Mouse (Mus musculus): ENCODE measurements at regions not wholly inside any gene's neighbourhood (a gene's known extent, or its start where the extent isn't known, plus 50 kb on each side); places are given as distances from the start of the nearest gene placed in this dataset.

- no peak overlapping the region for H3K4me3 ChIP-seq (ENCODE audit: control insufficient read depth in 1 of 2, insufficient read depth in 1 of 2, low read depth in 2 of 2, low read length in 2 of 2)
- no peaks in the 10 kb centered on the region for H3K9me3 ChIP-seq (replicated peaks; ENCODE audit: insufficient read depth, low read length)
- peaks cover 8% of the 10 kb centered on the region in 2 experiments for H3K27me3 ChIP-seq (ENCODE audit: control insufficient read depth in 1 of 2, insufficient read depth in 2 of 2, low read length in 2 of 2)
- no peaks in the 10 kb centered on the region for H3K79me2 ChIP-seq (ENCODE audit: control insufficient read depth, insufficient read depth, low read length, poor library complexity)
- peaks cover 0 to 5% of the 10 kb centered on the region in 2 experiments; a peak in 1 of 4 replicates for H3K36me3 ChIP-seq (ENCODE audit: control insufficient read depth in 1 of 2, insufficient read depth in 2 of 2, low read length in 2 of 2)
- no peak overlapping the region for H3K27ac ChIP-seq (ENCODE audit: control insufficient read depth, low read depth, low read length)
- DNase-seq (ENCODE audit: low read depth, low spot score), result no peak
- no peak for TF ChIP-seq POLR2AphosphoS2 (IDR thresholded peaks at IDR 0.05; ENCODE audit: low read length)
- TF ChIP-seq ZC3H11A (IDR thresholded peaks at IDR 0.05; ENCODE audit: low read depth, low read length), result no peak
- TF ChIP-seq MYB (IDR thresholded peaks at IDR 0.05; ENCODE audit: low read depth, low read length), result no peak
- TF ChIP-seq SIN3A (IDR thresholded peaks at IDR 0.05; ENCODE audit: low read length), result no peak
- TF ChIP-seq USF2 (IDR thresholded peaks at IDR 0.05; ENCODE audit: borderline replicate concordance in 1 of 2, insufficient read depth in 1 of 2, low read depth in 1 of 2, low read length in 2 of 2), result no peak
- no peak for TF ChIP-seq SMC3 (IDR thresholded peaks at IDR 0.05; ENCODE audit: low read depth, low read length)
- no peak for TF ChIP-seq EP300 (IDR thresholded peaks at IDR 0.05; ENCODE audit: low read depth in 1 of 2, low read length in 2 of 2)
- 0 out of 4 replicates have a peak, but pooled peaks cover 0 to 3% of the 10 kb centered on the region in 2 experiments for H3K4me1 ChIP-seq (ENCODE audit: control insufficient read depth in 1 of 2, insufficient read depth in 2 of 2, low read length in 2 of 2)
- H3K9ac ChIP-seq (ENCODE audit: control insufficient read depth, low read depth, low read length, poor library complexity, severe bottlenecking), result no peak overlapping the region
These were observed 126.2 kb upstream of the Smim15 start for GRCm38 (mm10) chr13:107918065-107918464.

GRCm38 (mm10) chr13:107917564-107917963 is 126.7 kb upstream of the Smim15 start:
- Histone ChIP-seq H3K27me3 (ENCODE audit: control insufficient read depth in 1 of 2, insufficient read depth in 2 of 2, low read length in 2 of 2) (peaks cover 11% of the 10 kb centered on the region in 2 experiments), H3K9me3 (replicated peaks; ENCODE audit: insufficient read depth, low read length) (no peaks in the 10 kb centered on the region), H3K79me2 (ENCODE audit: control insufficient read depth, insufficient read depth, low read length, poor library complexity) (no peaks in the 10 kb centered on the region), H3K9ac (ENCODE audit: control insufficient read depth, low read depth, low read length, poor library complexity, severe bottlenecking) (no peak overlapping the region), H3K4me1 (ENCODE audit: control insufficient read depth in 1 of 2, insufficient read depth in 2 of 2, low read length in 2 of 2) (0 out of 4 replicates have a peak, but pooled peaks cover 0 to 3% of the 10 kb centered on the region in 2 experiments), H3K36me3 (ENCODE audit: control insufficient read depth in 1 of 2, insufficient read depth in 2 of 2, low read length in 2 of 2) (peaks cover 0 to 5% of the 10 kb centered on the region in 2 experiments; a peak in 1 of 4 replicates), H3K4me3 (ENCODE audit: control insufficient read depth in 1 of 2, insufficient read depth in 1 of 2, low read depth in 2 of 2, low read length in 2 of 2) (no peak overlapping the region), H3K27ac (ENCODE audit: control insufficient read depth, low read depth, low read length) (no peak overlapping the region)
- TF ChIP-seq SIN3A (IDR thresholded peaks at IDR 0.05; ENCODE audit: low read length), result no peak
- TF ChIP-seq UBTF (IDR thresholded peaks at IDR 0.05; ENCODE audit: borderline replicate concordance, insufficient read depth, low read depth, low read length), result no peak
- no peak for TF ChIP-seq POLR2A (IDR thresholded peaks at IDR 0.05; ENCODE audit: control insufficient read depth in 1 of 2, insufficient read depth in 1 of 2, low read depth in 1 of 2, low read length in 2 of 2, poor library complexity in 1 of 2)
- no peak for TF ChIP-seq CTCF (IDR thresholded peaks at IDR 0.05 in 2 of 3, conservative IDR thresholded peaks at IDR 0.05 in 1 of 3; ENCODE audit: control insufficient read depth in 1 of 3, insufficient read depth in 1 of 3, low read depth in 2 of 3, low read length in 3 of 3, poor library complexity in 1 of 3, severe bottlenecking in 1 of 3)
- no peak for TF ChIP-seq MEF2A (IDR thresholded peaks at IDR 0.05; ENCODE audit: extremely low read depth, insufficient replicate concordance, low read depth, low read length, poor library complexity, severe bottlenecking)
- TF ChIP-seq ZNF384 (IDR thresholded peaks at IDR 0.05; ENCODE audit: low read depth, low read length), result no peak
- no peak for TF ChIP-seq ETS1 (IDR thresholded peaks at IDR 0.05; ENCODE audit: low read depth, low read length)
- TF ChIP-seq MAZ (IDR thresholded peaks at IDR 0.05; ENCODE audit: low read depth, low read length), result no peak
- no peak for TF ChIP-seq ZMIZ1 (IDR thresholded peaks at IDR 0.05; ENCODE audit: low read depth, low read length)
- no peak for TF ChIP-seq MAX (IDR thresholded peaks at IDR 0.05; ENCODE audit: low read length)
- no peak for TF ChIP-seq GATA1 (IDR thresholded peaks at IDR 0.05; ENCODE audit: low read depth, low read length)
- no peak for DNase-seq (ENCODE audit: low read depth, low spot score)
